Mouse (Mus musculus): ENCODE results near the gene 1810013L24Rik.

Gene 1810013L24Rik

GRCm38 (mm10) chr16:8895301-8895700 lies 65.4 kb downstream of the 1810013L24Rik start:
- no peak for DNase-seq (ENCODE audit: inconsistent ontology term)

GRCm38 (mm10) chr16:8906115-8906514 lies 76.2 kb downstream of the 1810013L24Rik start:
- peak; percentile 16 for DNase-seq (ENCODE audit: inconsistent ontology term)
